In the genomic region with DNA sequence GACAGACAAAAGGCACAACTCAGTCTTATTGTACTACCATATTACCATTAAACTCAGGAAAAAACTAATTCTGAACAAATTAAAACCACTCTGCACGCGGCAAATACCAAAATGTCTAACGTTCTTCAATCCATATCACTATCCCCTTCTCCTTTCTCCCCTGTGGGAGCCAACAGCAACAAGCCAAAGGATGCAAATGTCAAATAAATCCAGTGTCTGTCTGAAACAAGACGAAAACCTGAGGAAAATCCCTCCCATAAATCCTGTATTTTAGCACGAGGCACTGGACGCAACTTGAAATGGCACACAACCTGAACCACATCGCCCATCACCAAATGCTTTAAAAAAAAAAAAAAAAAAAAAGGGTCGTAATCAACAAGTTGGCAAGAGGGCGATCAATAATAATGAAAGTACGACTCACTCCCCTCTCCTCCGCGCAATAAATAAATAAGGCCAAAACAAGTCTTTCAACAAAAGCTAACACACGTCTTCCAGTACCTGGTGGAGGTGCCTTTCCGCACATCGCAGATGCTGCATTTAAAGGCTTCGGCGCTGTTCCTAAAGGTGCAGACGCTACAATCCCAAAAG, we compare ENCODE assay signal across 8 mouse cellular contexts. TPM values are rescaled to one million over a fixed set of nuclear protein-coding genes. Genes with fewer than 3 reads are reported as not detected.
DNase-seq lines count a peak whose midpoint lies in the region; ATAC-seq lines count a peak whose summit lies in the region.

No protein-coding gene starts in this region.

- H3K9ac ChIP-seq in lung, embryonic 16.5 days (ENCODE audit: low read length): peak overlapping the region; percentile 90
- H3K9ac ChIP-seq in neural tube, embryonic 13.5 days: peak overlapping the region; percentile 89

- no peak for DNase-seq in lung, postnatal 36 days
- DNase-seq in c-Kit-positive CD71-positive TER-119-positive erythroid progenitor cells, embryonic 14.5 days (ENCODE audit: low spot score): peak; percentile 20
- no peak for DNase-seq in frontal cortex, postnatal 14 days (ENCODE audit: low spot score in 2 of 2)
- no peak for DNase-seq in urinary bladder, postnatal 4 days (ENCODE audit: low spot score in 2 of 2)
- no peak for DNase-seq in layer of hippocampus, postnatal 25 days (ENCODE audit: extremely low spot score in 1 of 2, low spot score in 1 of 2)

- no peak for ATAC-seq in lung, embryonic 16.5 days (ENCODE audit: low read depth)
- ATAC-seq in inflammation-experienced regulatory T-cells, adult 6 months: peak; percentile 31
- ATAC-seq in neural tube, embryonic 13.5 days (ENCODE audit: low read depth): no peak

- H3K9me3 ChIP-seq in lung, embryonic 16.5 days (ENCODE audit: control insufficient read depth, low read length): no peaks in the 10 kb centered on the region
- H3K9me3 ChIP-seq in neural tube, embryonic 13.5 days: no peaks in the 10 kb centered on the region

- H3K36me3 ChIP-seq in lung, embryonic 16.5 days (ENCODE audit: control insufficient read depth, insufficient read depth, low read length): no peaks in the 10 kb centered on the region
- H3K36me3 ChIP-seq in neural tube, embryonic 13.5 days: no peaks in the 10 kb centered on the region

- H3K27ac ChIP-seq in lung, embryonic 16.5 days (ENCODE audit: low read length): peak overlapping the region; percentile 94; the same call in 1 of the 2 replicates
- peak overlapping the region; percentile 98 for H3K27ac ChIP-seq in neural tube, embryonic 13.5 days (replicated peaks)

- peaks cover 25% of the 10 kb centered on the region for H3K4me1 ChIP-seq in lung, embryonic 16.5 days (replicated peaks; ENCODE audit: control insufficient read depth, insufficient read depth, low read length)
- peaks cover 44% of the 10 kb centered on the region for H3K4me1 ChIP-seq in neural tube, embryonic 13.5 days (replicated peaks)

- H3K27me3 ChIP-seq in lung, embryonic 16.5 days (ENCODE audit: control insufficient read depth, insufficient read depth, low read depth, low read length): no peaks in the 10 kb centered on the region
- peaks cover 27% of the 10 kb centered on the region for H3K27me3 ChIP-seq in neural tube, embryonic 13.5 days

- 3% methylated on average over 18 of the region's 18 CpGs for WGBS in lung, embryonic 16.5 days
- WGBS in neural tube, embryonic 13.5 days: under 1% methylated on average over 18 of the region's 18 CpGs

- H3K4me2 ChIP-seq in lung, embryonic 16.5 days (ENCODE audit: low read depth, low read length): peak overlapping the region; percentile 92
- peak overlapping the region; percentile 84 for H3K4me2 ChIP-seq in neural tube, embryonic 13.5 days

- peak overlapping the region; percentile 72 for H3K4me3 ChIP-seq in lung, embryonic 16.5 days (ENCODE audit: low read length)
- peak overlapping the region; percentile 71 for H3K4me3 ChIP-seq in neural tube, embryonic 13.5 days

RNA-seq across cellular contexts. Expression of gene Rybp, which starts 1.2 kb away (rescaled TPM):
- polyA plus RNA-seq in lung, embryonic 16.5 days (2015; fragmentation: Nextera tagmentation; extraction: Ambion mirVana): 14.7 and 19.6 TPM in 2 replicates
- polyA plus RNA-seq in inflammation-experienced regulatory T-cells, adult 6 months (2017; shearing (Covaris generic)): 10 to 100 TPM in 1 of 3 experiments, 1 to 10 TPM in 2; 7.2 to 10.7 (median 9.7) TPM
- polyA plus RNA-seq in neural tube, embryonic 13.5 days (2015; fragmentation: Nextera tagmentation; extraction: Ambion mirVana): 17.5 and 19.0 TPM in 2 replicates
- 10 to 100 TPM; 57.7 to 59.8 TPM for total RNA-seq in layer of hippocampus, postnatal 25 days (2021)
